Mouse (Mus musculus) liver, embryonic 14.5 days (tissue): ENCODE results near the gene Nmd3.

Source experiments
- CTCF ChIP-seq: IDR thresholded peaks from 2 replicates; pipeline ENCODE4 v1.5.1; 2016; ENCODE audit warnings: antibody characterized with exemption, low read depth, control low read depth
- EP300 ChIP-seq: IDR thresholded peaks from 2 replicates; pipeline ENCODE4 v1.6.1; 2016; ENCODE audit warnings: antibody characterized with exemption, low read depth

DNA sequence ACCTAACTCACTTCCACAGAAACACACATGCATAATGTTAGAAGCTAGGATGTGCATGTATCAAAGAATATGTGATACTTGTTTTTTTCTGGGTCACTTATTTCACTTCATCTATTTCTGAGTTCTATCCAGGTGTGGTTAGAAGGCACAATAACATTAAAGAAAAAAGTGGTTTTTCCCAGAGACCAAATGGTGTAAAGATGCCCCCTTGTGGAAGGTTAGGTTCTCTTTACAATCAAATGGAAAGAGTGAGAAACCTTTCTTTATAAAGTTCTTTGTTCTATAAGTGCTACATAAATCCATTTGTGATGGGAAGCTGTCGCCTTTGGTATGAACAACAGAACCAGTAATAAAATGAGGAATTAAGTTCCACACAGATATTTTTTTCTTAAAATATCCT is 19.9 kb upstream of the Nmd3 start:
- TF ChIP-seq CTCF (no peak; the same call in 1 of the 2 replicates), EP300 (no peak)
